Mouse (Mus musculus) C2C12 (cell line): ENCODE measurements around the gene Npc1l1. TPM values are rescaled to one million over a fixed set of nuclear protein-coding genes. Genes with fewer than 3 reads are reported as not detected.
"Not testable (repeated sequence)": the region's sequence is repeated elsewhere in the genome, so short reads cannot be mapped to it uniquely, and the experiment has no call there.

ENCODE experiments used
- H3K27me3 ChIP-seq: one replicate; pipeline ENCODE4 v1.6.1; 2011; ENCODE audit not compliant: control insufficient read depth, insufficient read depth, insufficient read length
- H3K36me3 ChIP-seq: one replicate; pipeline ENCODE4 v1.6.1; 2011; ENCODE audit not compliant: control insufficient read depth, insufficient read depth
- H3K4me3 ChIP-seq: one replicate; pipeline ENCODE4 v1.5.1; 2011; ENCODE audit warnings: mild to moderate bottlenecking, control low read depth; ENCODE audit not compliant: poor library complexity, insufficient read depth, severe bottlenecking
- H3K79me2 ChIP-seq: one replicate; pipeline ENCODE4 v1.6.1; 2011; ENCODE audit not compliant: control insufficient read depth, insufficient read depth
- H3K79me3 ChIP-seq: one replicate; pipeline ENCODE4 v1.6.1; 2011; ENCODE audit warnings: low read depth, control low read depth
- H3ac ChIP-seq: one replicate; pipeline ENCODE3; 2011; ENCODE audit warnings: low read depth; ENCODE audit not compliant: control insufficient read depth, insufficient read length
- CEBPB ChIP-seq: IDR thresholded peaks from one replicate; pipeline ENCODE4 v1.6.1; 2011; ENCODE audit warnings: low read depth, mild to moderate bottlenecking, control low read depth, moderate library complexity
- CTCF ChIP-seq: IDR thresholded peaks from one replicate; pipeline ENCODE4 v1.5.1; 2011; ENCODE audit not compliant: control insufficient read depth, insufficient read depth, insufficient read length
- FOSL1 ChIP-seq: IDR thresholded peaks from one replicate; pipeline ENCODE4 v1.8.0; 2011; ENCODE audit warnings: mild to moderate bottlenecking, low read length; ENCODE audit not compliant: poor library complexity, insufficient read depth, severe bottlenecking
- MAX ChIP-seq: IDR thresholded peaks from one replicate; pipeline ENCODE4 v1.6.1; 2011; ENCODE audit warnings: mild to moderate bottlenecking, control low read depth
- MYOD1 ChIP-seq: IDR thresholded peaks from one replicate; pipeline ENCODE4 v1.6.1; 2011; ENCODE audit warnings: low read depth; ENCODE audit not compliant: control insufficient read depth, insufficient read length
- MYOG ChIP-seq: IDR thresholded peaks from one replicate; pipeline ENCODE4 v1.6.1; 2011; ENCODE audit not compliant: control insufficient read depth, insufficient read length; ENCODE audit errors: extremely low read depth
- USF1 ChIP-seq: IDR thresholded peaks from one replicate; pipeline ENCODE4 v1.6.1; 2011; ENCODE audit warnings: low read depth, mild to moderate bottlenecking, control low read depth, moderate library complexity
- polyA plus RNA-seq: library from polyadenylated mRNA; unstranded; fragments of >200 nt; fragmentation: generic; extraction: Trizol; gene quantifications from one replicate; pipeline ENCODE4 v1.2.1, GENCODE M21; 2012; ENCODE audit warnings: missing spikeins

Gene Npc1l1
- polyA plus RNA-seq, 1 experiment, result 0.01 TPM

GRCm38 (mm10) chr11:6267320-6268254 is 37.6 kb upstream of the Npc1l1 start, which contains the start of gene Ddx56:
Gene Ddx56, minus strand, starts transcription at chr11:6267772.
- peaks cover 58% of the 10 kb centered on the region for H3K36me3 ChIP-seq
- TF ChIP-seq CEBPB (no peak), MAX (peak; percentile 82)
- peaks cover 42% of the 10 kb centered on the region for H3K79me2 ChIP-seq

DNA sequence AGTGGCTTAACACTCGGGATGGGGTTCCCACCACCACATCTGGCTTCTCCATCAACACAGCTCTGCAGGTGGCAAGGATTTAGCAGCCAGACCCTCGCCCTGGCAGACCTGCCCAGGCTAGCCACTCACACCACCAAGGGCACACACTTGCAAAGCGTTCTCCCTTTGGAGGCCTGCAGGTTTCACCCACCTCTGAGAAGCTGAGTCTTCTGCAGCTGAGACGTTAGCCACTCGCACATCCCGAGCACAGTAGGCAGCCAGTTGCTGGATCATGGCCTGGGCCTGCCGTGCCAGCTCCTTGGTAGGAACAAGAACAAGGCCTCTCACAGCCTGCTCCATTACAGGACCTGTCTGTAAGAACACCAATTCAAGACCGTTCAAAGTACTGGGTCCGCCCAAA is 36.7 kb upstream of the Npc1l1 start:
- TF ChIP-seq CTCF (no peak), MYOG (no peak), FOSL1 (no peak), MAX (no peak), MYOD1 (no peak), CEBPB (no peak), USF1 (no peak)
- Histone ChIP-seq H3ac (peak overlapping the region; percentile 99), H3K36me3 (peaks cover 61% of the 10 kb centered on the region), H3K27me3 (no peaks in the 10 kb centered on the region), H3K79me3 (peaks cover 24% of the 10 kb centered on the region), H3K4me3 (peak overlapping the region; percentile 95), H3K79me2 (peaks cover 35% of the 10 kb centered on the region)

More at GRCm38 (mm10) chr11:6267320-6268254, 37.6 kb upstream of the Npc1l1 start, which contains the start of gene Ddx56:
- no peaks in the 10 kb centered on the region for H3K27me3 ChIP-seq
- H3K4me3 ChIP-seq, result peak within 1 kb of the TSS; percentile 95
- peaks cover 24% of the 10 kb centered on the region for H3K79me3 ChIP-seq
- peak within 1 kb of the TSS; percentile 99 for H3ac ChIP-seq

- peaks cover 88% of the 10 kb centered on the region for H3K36me3 ChIP-seq
- no peak overlapping the region for H3ac ChIP-seq
- H3K4me3 ChIP-seq, result no peak overlapping the region
- peak; percentile 79 for TF ChIP-seq CTCF
- TF ChIP-seq MAX, result no peak
- H3K79me3 ChIP-seq, result peaks cover 14% of the 10 kb centered on the region
- no peaks in the 10 kb centered on the region for H3K27me3 ChIP-seq
- peaks cover 25% of the 10 kb centered on the region for H3K79me2 ChIP-seq
Measured at GRCm38 (mm10) chr11:6261434-6262082, 31.6 kb upstream of the Npc1l1 start.

- Histone ChIP-seq H3K79me2 (peaks cover 3% of the 10 kb centered on the region), H3K36me3 (peaks cover 68% of the 10 kb centered on the region), H3K79me3 (peaks cover 2% of the 10 kb centered on the region), H3ac (no peak overlapping the region), H3K27me3 (no peaks in the 10 kb centered on the region), H3K4me3 (no peak overlapping the region)
- no peak for TF ChIP-seq FOSL1
- no peak for TF ChIP-seq CTCF
- TF ChIP-seq MYOG, result no peak
- no peak for TF ChIP-seq USF1
- no peak for TF ChIP-seq CEBPB
- TF ChIP-seq MYOD1, result no peak
- TF ChIP-seq MAX, result no peak
Measured at GRCm38 (mm10) chr11:6259413-6259812, 29.5 kb upstream of the Npc1l1 start.

GRCm38 (mm10) chr11:6256490-6257072 is 26.6 kb upstream of the Npc1l1 start:
- Histone ChIP-seq H3K79me2 (no peaks in the 10 kb centered on the region), H3K36me3 (peaks cover 39% of the 10 kb centered on the region), H3K79me3 (no peaks in the 10 kb centered on the region), H3K4me3 (no peak overlapping the region), H3ac (no peak overlapping the region), H3K27me3 (peaks cover 6% of the 10 kb centered on the region)
- no peak for TF ChIP-seq CEBPB
- TF ChIP-seq USF1, result no peak
- TF ChIP-seq MYOD1, result no peak
- TF ChIP-seq FOSL1, result no peak
- TF ChIP-seq MYOG, result no peak
- TF ChIP-seq MAX, result no peak
- TF ChIP-seq CTCF, result no peak

- H3K27me3 ChIP-seq, H3ac ChIP-seq, H3K79me3 ChIP-seq, H3K79me2 ChIP-seq, H3K4me3 ChIP-seq: not testable (repeated sequence)
- H3K36me3 ChIP-seq, result peaks cover 21% of the 10 kb centered on the region
Measured at GRCm38 (mm10) chr11:6254602-6255001, 24.7 kb upstream of the Npc1l1 start.
